Mouse (Mus musculus) forebrain, embryonic 13.5 days (tissue): Measurements from ENCODE around the gene Dph6. TPM values are rescaled to one million over a fixed set of nuclear protein-coding genes. Genes with fewer than 3 reads are reported as not detected.

Experiments used
- ATAC-seq: fragments of 200-750 bp; cut with Nextera tagmentation; 2 replicates; pipeline ENCODE4 v1.8.0; 2017
- H3K27ac ChIP-seq: fragments of 300-500 bp; sonication (generic); 2 replicates; pipeline ENCODE4 v1.5.1; 2015; ENCODE audit warnings: inconsistent platforms, mild to moderate bottlenecking, moderate library complexity
- H3K27me3 ChIP-seq: fragments of 300-500 bp; sonication (generic); 2 replicates; pipeline ENCODE4 v1.6.1; 2015; ENCODE audit warnings: mild to moderate bottlenecking, inconsistent platforms
- H3K36me3 ChIP-seq: fragments of 300-500 bp; sonication (generic); 2 replicates; pipeline ENCODE4 v1.6.1; 2015; ENCODE audit warnings: mild to moderate bottlenecking, inconsistent platforms; ENCODE audit not compliant: poor library complexity, severe bottlenecking
- H3K4me1 ChIP-seq: fragments of 300-500 bp; sonication (generic); 2 replicates; pipeline ENCODE4 v1.6.1; 2015; ENCODE audit warnings: inconsistent platforms
- H3K4me2 ChIP-seq: fragments of 300-500 bp; sonication (generic); 2 replicates; pipeline ENCODE4 v1.6.1; 2015; ENCODE audit warnings: inconsistent platforms, mild to moderate bottlenecking, moderate library complexity
- H3K4me3 ChIP-seq: fragments of 300-500 bp; sonication (generic); 2 replicates; pipeline ENCODE4 v1.5.1; 2015; ENCODE audit warnings: mild to moderate bottlenecking, inconsistent platforms
- H3K9ac ChIP-seq: fragments of 300-500 bp; sonication (generic); 2 replicates; pipeline ENCODE4 v1.6.1; 2015; ENCODE audit warnings: mild to moderate bottlenecking, inconsistent platforms
- H3K9me3 ChIP-seq: fragments of 300-500 bp; sonication (generic); replicated peaks from 2 replicates; pipeline ENCODE4 v1.6.1; 2016; ENCODE audit warnings: inconsistent platforms
- WGBS: fragments of 180-500 bp; shearing (Covaris S2); methylation state at CpG from one replicate; pipeline ENCODE4 v1.1.7; 2015; 5-methylcytosine and 5-hydroxymethylcytosine counted together
- polyA plus RNA-seq: library from polyadenylated mRNA; unstranded; fragments of >200 nt; fragmentation: Nextera tagmentation; extraction: Ambion mirVana; gene quantifications from 2 replicates; pipeline ENCODE4 v1.2.1, GENCODE M21; 2015

Gene Dph6
- polyA plus RNA-seq: 21.7 and 22.5 TPM in 2 replicates

DNA sequence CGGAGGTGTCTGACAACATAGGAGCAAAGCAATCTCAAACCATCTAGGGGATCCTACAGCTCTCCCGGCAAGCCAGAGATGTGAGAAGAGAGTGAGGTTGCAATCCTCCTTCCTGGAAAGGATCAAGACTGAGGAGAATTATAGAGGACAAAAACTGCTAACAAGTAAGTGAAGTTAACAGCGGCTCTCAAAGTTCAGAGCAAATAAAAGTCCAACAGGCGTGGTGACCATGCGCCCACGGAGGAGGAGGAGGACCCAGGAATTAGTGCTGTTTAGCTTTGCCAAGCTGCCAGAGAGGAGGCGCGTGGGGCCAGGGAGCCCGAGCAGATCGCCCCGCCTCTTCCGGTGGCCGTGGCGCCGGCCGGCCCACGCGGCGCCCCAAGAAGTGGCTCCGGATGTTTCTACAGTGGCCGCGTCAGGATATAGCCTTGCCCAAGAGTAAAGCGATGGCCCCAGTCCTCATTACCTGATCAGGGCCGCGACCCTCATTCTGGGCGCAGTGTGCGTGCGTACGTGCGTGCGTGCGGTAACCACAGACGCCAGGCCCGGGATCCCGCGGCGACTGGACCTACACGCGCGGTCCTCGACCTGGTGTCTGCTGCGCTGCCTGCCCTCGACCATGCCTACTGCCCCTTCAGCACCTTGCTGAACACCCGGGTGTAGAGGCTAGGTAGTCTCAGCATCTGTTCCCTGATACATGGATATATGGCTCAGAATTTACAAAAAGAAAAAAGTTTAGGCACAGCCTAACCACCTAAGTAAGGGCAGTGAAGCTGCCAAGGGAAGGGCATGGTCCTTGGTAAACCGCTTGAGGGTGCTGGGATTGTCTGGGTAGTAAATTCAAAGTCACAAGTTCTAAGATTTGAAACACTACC, at the start of gene Dph6:
Gene Dph6, minus strand, starts transcription at position 600 of the 875 bp plus-strand sequence.
- WGBS: under 1% methylated on average over 45 of the region's 45 CpGs
- H3K4me1 ChIP-seq: peaks cover 8% of the 10 kb centered on the region
- H3K4me3 ChIP-seq: peak within 1 kb of the TSS; percentile 64
- ATAC-seq: peak; percentile 97
- H3K9me3 ChIP-seq: no peaks in the 10 kb centered on the region
- peak within 1 kb of the TSS; percentile 68 for H3K4me2 ChIP-seq
- H3K9ac ChIP-seq: peak within 1 kb of the TSS; percentile 75
- H3K36me3 ChIP-seq: no peaks in the 10 kb centered on the region
- H3K27ac ChIP-seq: peak within 1 kb of the TSS; percentile 88
- H3K27me3 ChIP-seq: no peaks in the 10 kb centered on the region

DNA sequence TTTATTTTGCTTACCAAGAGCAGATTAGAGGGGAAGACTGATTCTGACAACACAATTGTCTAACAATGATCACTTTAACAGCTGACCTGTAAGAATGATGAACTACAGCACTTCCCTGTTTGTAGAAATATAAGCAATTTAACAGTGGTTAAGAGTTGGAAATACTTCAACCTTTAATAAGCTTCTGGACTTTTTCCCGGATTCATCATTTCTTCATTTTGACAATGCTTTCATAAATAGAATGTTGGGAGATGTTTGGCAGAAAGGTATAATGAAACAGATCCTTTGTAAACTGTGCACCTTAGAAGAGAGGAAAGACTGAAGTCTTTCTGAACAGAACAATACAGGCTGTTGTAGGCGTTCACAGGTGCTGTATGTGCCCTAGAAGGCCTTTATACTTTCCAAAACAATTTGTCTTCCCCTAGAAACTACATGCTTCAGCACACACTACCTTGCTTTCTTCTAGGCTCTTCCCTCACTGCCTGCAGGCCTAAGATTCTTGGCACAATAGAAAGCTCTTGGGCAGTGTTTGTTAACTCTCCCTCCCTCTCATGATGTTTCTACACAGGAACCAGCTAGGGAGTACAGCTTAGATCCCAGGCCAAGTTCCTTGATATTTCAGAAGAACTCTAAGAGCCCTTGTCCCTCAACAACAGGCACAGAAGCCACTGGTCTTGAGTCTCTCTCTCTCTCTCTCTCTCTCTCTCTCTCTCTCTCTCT, 46.4 kb upstream of the Dph6 start:
- Histone ChIP-seq H3K9me3 (no peaks in the 10 kb centered on the region), H3K4me3 (no peak overlapping the region), H3K27ac (no peak overlapping the region), H3K4me1 (0 out of 2 replicates have a peak, but pooled peaks cover 2% of the 10 kb centered on the region), H3K9ac (no peak overlapping the region), H3K4me2 (no peak overlapping the region), H3K36me3 (no peaks in the 10 kb centered on the region), H3K27me3 (no peaks in the 10 kb centered on the region)
- no peak for ATAC-seq
- 64% methylated on average over 2 of the region's 2 CpGs for WGBS

DNA sequence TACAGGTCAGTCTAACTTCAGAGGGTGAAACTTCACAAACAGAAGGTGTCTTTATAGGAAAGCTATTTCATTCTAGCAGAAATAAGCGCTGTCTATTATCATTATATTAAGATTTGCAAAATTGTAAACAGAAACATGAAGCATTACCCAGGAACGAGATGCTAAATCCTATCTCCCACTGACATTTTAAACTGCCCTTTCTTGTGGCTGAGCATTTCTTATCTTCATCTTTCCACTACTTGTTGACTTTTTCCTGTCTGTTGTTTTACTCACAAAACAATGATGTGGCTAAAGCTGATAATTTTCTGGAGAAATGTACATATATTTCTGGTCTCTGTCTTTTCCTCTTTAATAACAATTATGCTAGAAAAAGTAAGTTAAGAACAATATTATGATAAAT, 36.8 kb upstream of the Dph6 start:
- WGBS: 86% methylated on average over 2 of the region's 2 CpGs
- H3K36me3 ChIP-seq: no peaks in the 10 kb centered on the region
- no peak overlapping the region for H3K27ac ChIP-seq
- H3K4me3 ChIP-seq: no peak overlapping the region
- no peak overlapping the region for H3K4me2 ChIP-seq
- no peaks in the 10 kb centered on the region for H3K9me3 ChIP-seq
- ATAC-seq: no peak
- no peaks in the 10 kb centered on the region for H3K27me3 ChIP-seq
- H3K4me1 ChIP-seq: peaks cover 11% of the 10 kb centered on the region
- H3K9ac ChIP-seq: no peak overlapping the region

DNA sequence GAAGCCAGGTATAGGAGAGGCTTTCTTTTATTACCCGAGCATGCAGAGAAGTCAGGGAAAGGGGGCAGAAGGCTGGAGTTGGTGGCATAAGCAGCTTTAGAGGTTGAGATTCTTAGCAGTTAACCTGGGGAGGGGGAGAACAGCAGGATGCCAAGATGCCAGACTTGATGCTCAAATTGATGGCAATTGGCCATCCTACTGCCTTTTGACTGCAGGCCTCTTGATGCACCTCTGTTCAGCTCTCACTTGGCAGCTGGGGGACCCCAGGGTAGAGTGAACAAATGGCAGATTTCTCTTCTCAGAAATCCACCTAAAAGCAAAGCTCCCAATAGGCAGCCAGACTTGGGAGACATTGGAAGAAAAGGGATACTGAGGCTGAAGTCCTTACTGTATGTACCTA, 32.7 kb upstream of the Dph6 start:
- no peaks in the 10 kb centered on the region for H3K27me3 ChIP-seq
- peaks cover 16% of the 10 kb centered on the region for H3K4me1 ChIP-seq
- no peaks in the 10 kb centered on the region for H3K36me3 ChIP-seq
- 63% methylated on average over 1 of the region's 1 CpGs for WGBS
- H3K27ac ChIP-seq: no peak overlapping the region
- no peak overlapping the region for H3K4me2 ChIP-seq
- H3K9me3 ChIP-seq: no peaks in the 10 kb centered on the region
- peak; percentile 59 for ATAC-seq
- no peak overlapping the region for H3K9ac ChIP-seq
- H3K4me3 ChIP-seq: no peak overlapping the region

DNA sequence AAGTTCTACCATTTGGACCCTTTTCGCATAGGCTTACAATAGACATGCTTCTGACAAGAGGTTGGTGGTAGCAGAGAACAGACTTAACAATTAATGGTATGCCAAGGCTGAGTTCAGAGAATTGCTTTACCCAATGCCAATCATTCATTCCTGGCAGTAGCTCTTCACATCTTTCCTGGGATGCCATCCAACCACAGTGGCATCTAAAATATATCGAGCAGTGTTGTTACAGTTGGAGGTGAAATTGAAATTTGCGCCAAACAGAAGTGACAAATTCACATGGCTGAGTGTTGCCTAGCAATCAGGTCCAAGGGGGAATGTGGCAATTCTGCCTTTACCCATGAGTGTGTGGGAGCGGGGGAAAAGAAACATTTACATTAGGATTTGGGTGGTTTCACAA, 32.3 kb upstream of the Dph6 start:
- peak; percentile 86 for ATAC-seq
- Histone ChIP-seq H3K9ac (no peak overlapping the region), H3K4me2 (no peak overlapping the region), H3K27me3 (no peaks in the 10 kb centered on the region), H3K4me3 (no peak overlapping the region), H3K4me1 (peaks cover 16% of the 10 kb centered on the region), H3K36me3 (no peaks in the 10 kb centered on the region), H3K9me3 (no peaks in the 10 kb centered on the region), H3K27ac (no peak overlapping the region)
- WGBS: 75% methylated on average over 4 of the region's 4 CpGs

DNA sequence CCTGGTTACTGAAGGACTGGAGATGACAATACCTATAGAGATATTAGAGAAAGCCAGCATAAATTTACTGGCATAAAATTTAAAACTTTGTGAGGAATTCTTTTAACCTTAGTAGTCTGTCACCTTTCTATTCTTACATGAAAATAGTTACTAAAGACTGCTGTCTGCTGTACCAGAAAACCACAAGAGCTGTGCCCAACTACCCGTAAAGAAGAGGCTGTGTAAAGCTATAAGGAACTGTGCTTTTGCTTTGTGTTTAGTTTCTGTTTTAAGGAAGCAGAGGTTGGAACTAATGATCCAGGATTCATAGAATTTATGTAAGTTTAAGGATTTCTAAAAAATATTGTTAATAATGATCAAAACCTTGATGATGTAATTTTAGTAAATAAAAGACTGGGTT, 19.1 kb upstream of the Dph6 start:
- Histone ChIP-seq H3K36me3 (no peaks in the 10 kb centered on the region), H3K4me2 (no peak overlapping the region), H3K27ac (no peak overlapping the region), H3K9ac (no peak overlapping the region), H3K4me1 (no peaks in the 10 kb centered on the region), H3K9me3 (no peaks in the 10 kb centered on the region), H3K4me3 (no peak overlapping the region), H3K27me3 (no peaks in the 10 kb centered on the region)
- no peak for ATAC-seq
- 80% methylated on average over 1 of the region's 1 CpGs for WGBS

DNA sequence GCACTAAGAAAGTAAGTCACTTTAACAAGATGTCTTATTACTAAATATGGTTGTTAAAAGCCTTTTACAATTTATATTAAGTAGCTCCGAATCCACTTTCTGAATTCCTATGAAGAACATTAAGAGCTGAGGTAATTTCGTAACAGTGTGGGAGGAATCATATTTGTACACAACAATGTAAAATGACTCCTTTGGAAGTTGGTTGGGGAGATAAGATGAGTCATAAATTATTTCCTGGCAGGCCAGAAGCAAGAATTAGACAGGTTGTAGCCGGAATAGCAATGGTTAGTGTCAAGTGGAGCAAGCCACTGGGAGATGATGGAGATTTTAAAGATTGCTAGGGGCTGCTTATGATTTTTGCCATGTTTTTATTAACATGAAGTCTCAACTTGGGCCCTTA, 16.2 kb upstream of the Dph6 start:
- Histone ChIP-seq H3K4me3 (no peak overlapping the region), H3K27me3 (no peaks in the 10 kb centered on the region), H3K36me3 (no peaks in the 10 kb centered on the region), H3K4me2 (no peak overlapping the region), H3K4me1 (no peaks in the 10 kb centered on the region), H3K9me3 (no peaks in the 10 kb centered on the region), H3K9ac (no peak overlapping the region), H3K27ac (no peak overlapping the region)
- 91% methylated on average over 3 of the region's 3 CpGs for WGBS
- no peak for ATAC-seq

DNA sequence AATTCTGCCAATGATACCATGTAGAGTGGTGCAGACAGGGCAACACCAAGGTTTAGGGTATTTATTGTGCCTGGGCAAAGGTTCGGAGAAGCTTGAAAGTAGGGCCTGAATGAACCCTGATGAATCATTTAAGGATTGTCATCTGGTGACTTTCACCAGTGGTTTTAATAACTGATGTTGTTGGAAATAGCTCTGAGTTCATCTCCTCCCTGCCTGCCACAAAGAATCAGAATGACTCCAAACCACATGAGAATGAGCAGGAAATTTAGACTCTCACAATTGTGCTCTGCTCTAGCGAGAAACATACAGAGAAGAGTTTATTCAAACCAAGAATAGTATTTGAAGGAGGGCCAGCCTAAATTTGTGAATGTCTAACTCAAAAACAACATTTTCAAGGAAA, 4.2 kb upstream of the Dph6 start:
- Histone ChIP-seq H3K27me3 (0 out of 2 replicates have a peak, but pooled peaks cover 3% of the 10 kb centered on the region), H3K9me3 (no peaks in the 10 kb centered on the region), H3K4me3 (no peak overlapping the region), H3K27ac (no peak overlapping the region), H3K36me3 (no peaks in the 10 kb centered on the region), H3K4me2 (no peak overlapping the region), H3K4me1 (peaks cover 3% of the 10 kb centered on the region), H3K9ac (no peak overlapping the region)
- 86% methylated on average over 2 of the region's 2 CpGs for WGBS
- no peak for ATAC-seq

DNA sequence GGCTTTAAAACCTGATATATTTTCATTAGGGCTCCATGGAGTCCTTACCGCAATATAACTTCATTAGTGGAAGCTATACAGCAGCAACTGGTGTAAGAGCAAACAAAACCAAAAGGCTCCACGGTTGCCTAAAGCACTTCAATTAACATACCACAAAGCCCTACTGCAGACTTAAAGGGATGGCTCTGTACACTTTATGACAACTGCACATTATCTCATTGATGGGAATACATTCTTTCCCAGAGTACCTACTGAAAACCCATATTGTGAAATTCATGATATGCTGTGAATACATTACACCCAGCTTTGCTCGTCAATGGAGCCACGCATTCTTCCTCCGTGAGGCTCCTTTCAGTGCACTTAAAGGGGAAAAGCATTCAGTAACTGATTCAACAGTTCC, 8.5 kb downstream of the Dph6 start:
- no peaks in the 10 kb centered on the region for H3K9me3 ChIP-seq
- no peaks in the 10 kb centered on the region for H3K27me3 ChIP-seq
- H3K4me1 ChIP-seq: peaks cover 5% of the 10 kb centered on the region; the same call in 1 of the 2 replicates
- H3K4me3 ChIP-seq: no peak overlapping the region
- H3K9ac ChIP-seq: no peak overlapping the region
- no peak overlapping the region; the same call in 1 of the 2 replicates for H3K4me2 ChIP-seq
- WGBS: 13% methylated on average over 5 of the region's 5 CpGs
- no peak; the same call in 1 of the 2 replicates for ATAC-seq
- H3K27ac ChIP-seq: no peak overlapping the region; the same call in 1 of the 2 replicates
- H3K36me3 ChIP-seq: 0 out of 2 replicates have a peak, but pooled peaks cover 3% of the 10 kb centered on the region

DNA sequence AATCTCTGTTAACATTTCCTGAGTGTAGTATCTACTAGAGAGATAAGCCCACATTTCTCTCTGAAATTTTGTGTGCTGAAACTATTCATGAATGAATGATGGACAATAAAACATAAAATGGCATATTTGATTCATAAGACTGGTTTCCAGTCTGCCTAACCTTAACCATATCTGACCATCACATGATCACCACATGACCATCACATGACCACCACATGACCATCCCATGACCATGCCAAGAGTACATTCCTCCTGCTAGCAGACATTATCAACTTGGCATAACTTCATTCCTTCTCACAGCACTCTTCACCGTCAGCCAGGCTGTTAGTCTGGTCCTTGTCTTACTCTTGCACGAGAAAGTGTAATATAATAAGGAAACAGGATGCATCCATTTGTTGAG, 10.9 kb downstream of the Dph6 start:
- Histone ChIP-seq H3K27ac (no peak overlapping the region), H3K36me3 (0 out of 2 replicates have a peak, but pooled peaks cover 3% of the 10 kb centered on the region), H3K9me3 (no peaks in the 10 kb centered on the region), H3K4me1 (peaks cover 5% of the 10 kb centered on the region; the same call in 1 of the 2 replicates), H3K27me3 (no peaks in the 10 kb centered on the region), H3K9ac (no peak overlapping the region), H3K4me3 (no peak overlapping the region), H3K4me2 (no peak overlapping the region)
- 97% methylated on average over 2 of the region's 2 CpGs for WGBS
- ATAC-seq: no peak

DNA sequence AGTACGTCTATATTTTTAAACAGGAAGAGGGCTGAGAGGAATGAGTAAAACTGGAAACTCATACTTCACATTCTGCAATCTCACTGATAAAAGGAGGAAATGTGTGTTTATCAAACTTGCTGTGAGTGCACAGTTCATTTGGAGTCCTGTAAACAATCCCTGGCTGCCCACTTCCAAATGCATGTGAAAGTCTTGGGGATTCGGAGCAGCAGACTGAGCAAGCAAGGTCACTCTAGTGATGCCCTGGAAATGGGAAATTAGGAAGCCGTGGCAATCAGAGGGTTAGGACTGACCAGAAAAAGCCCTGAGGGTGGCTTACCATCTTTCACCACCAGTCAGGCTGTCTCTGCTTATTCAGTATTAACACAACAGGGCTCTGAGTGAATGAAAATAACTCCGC, 30.1 kb downstream of the Dph6 start:
- no peaks in the 10 kb centered on the region for H3K36me3 ChIP-seq
- WGBS: 36% methylated on average over 4 of the region's 4 CpGs
- H3K4me3 ChIP-seq: no peak overlapping the region
- H3K9me3 ChIP-seq: no peaks in the 10 kb centered on the region
- H3K27ac ChIP-seq: peak overlapping the region; percentile 65; the same call in 1 of the 2 replicates
- H3K9ac ChIP-seq: no peak overlapping the region
- H3K4me2 ChIP-seq: no peak overlapping the region
- no peak for ATAC-seq
- peaks cover 34% of the 10 kb centered on the region for H3K4me1 ChIP-seq
- no peaks in the 10 kb centered on the region for H3K27me3 ChIP-seq

DNA sequence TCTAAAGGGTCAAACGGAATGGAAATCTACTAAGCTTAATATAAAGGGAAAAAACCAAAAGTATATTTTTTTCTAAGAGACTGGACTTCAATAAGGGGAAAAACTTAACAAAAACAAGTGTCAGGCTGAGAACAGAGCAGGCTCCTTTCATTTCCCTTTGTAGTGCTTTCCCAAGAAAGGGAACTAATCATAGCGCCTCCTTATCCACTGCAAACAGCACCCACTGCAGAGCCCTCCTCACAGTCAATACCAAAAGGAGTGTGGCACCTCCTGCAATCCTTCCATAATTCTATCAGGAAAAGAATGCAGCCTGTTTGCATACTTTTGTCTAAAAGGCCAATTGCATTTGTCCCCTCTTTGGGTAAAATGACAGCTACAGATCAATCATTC, 32.2 kb downstream of the Dph6 start:
- no peaks in the 10 kb centered on the region for H3K27me3 ChIP-seq
- ATAC-seq: peak; percentile 71
- H3K36me3 ChIP-seq: no peaks in the 10 kb centered on the region
- 0 out of 2 replicates have a peak overlapping the region, but pooled peaks have one; percentile 34 for H3K9ac ChIP-seq
- H3K4me1 ChIP-seq: peaks cover 34% of the 10 kb centered on the region
- 2% methylated on average over 2 of the region's 2 CpGs for WGBS
- peak overlapping the region; percentile 75 for H3K27ac ChIP-seq
- H3K9me3 ChIP-seq: no peaks in the 10 kb centered on the region
- H3K4me3 ChIP-seq: no peak overlapping the region
- peak overlapping the region; percentile 32 for H3K4me2 ChIP-seq
